Mouse (Mus musculus): Measurements from ENCODE around the gene Sec63.

DNA sequence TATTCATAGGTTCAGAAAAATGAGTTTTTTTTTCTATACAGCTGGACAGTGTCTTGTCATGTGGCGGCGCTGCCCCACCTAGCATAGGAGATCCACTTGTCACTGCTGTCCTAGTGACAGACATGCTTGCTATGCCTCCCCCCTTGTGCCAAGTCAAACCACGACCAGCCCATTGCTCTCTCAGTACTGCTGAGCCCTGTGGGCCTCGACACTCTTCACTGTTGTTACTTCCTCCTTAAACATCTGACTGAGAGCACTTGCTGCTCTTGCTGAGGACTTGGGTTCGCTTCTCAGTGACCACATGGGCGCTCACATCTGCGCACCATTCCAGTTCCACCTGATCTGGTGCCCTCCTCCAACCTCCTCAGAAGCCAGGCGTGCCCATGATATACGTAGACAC lies 107.1 kb downstream of the Sec63 start:
- no peak for TF ChIP-seq CTCF (IDR thresholded peaks at IDR 0.05; ENCODE audit: borderline replicate concordance, control insufficient read depth, extremely low read depth, insufficient read depth, low read length, poor library complexity)
- TF ChIP-seq POLR2A (IDR thresholded peaks at IDR 0.05; ENCODE audit: control insufficient read depth, extremely low read depth, insufficient read depth, low read length, poor library complexity): no peak

All from thymus, adult 2 months (tissue).